Mouse (Mus musculus) layer of hippocampus, postnatal 10 days (tissue): ENCODE measurements around the gene Eps8l3. TPM values are rescaled to one million over a fixed set of nuclear protein-coding genes. Genes with fewer than 3 reads are reported as not detected.

Experiments
- DNase-seq, 2 experiments: peaks; one replicate each; pipeline ENCODE4 v3.0.0; 2021; ENCODE audit warnings: low spot score in 2 of 2
- total RNA-seq, 2 experiments: library from RNA; stranded (reverse); gene quantifications; 2 replicates each; pipeline ENCODE4 v1.2.3; 2021

Gene Eps8l3
- total RNA-seq, 2 experiments from 2014 or later, result not detected

GRCm38 (mm10) chr3:107895194-107895719 lies 18.2 kb downstream of the Eps8l3 start:
- no peak for DNase-seq

GRCm38 (mm10) chr3:107895720-107896569 lies 18.9 kb downstream of the Eps8l3 start, which contains the start of gene Gstm5:
Gstm5 (plus strand) TSS chr3:107895821.
- peak; percentile 77 to 88 for DNase-seq

GRCm38 (mm10) chr3:107898691-107899090 lies 21.7 kb downstream of the Eps8l3 start:
- no peak for DNase-seq

DNA sequence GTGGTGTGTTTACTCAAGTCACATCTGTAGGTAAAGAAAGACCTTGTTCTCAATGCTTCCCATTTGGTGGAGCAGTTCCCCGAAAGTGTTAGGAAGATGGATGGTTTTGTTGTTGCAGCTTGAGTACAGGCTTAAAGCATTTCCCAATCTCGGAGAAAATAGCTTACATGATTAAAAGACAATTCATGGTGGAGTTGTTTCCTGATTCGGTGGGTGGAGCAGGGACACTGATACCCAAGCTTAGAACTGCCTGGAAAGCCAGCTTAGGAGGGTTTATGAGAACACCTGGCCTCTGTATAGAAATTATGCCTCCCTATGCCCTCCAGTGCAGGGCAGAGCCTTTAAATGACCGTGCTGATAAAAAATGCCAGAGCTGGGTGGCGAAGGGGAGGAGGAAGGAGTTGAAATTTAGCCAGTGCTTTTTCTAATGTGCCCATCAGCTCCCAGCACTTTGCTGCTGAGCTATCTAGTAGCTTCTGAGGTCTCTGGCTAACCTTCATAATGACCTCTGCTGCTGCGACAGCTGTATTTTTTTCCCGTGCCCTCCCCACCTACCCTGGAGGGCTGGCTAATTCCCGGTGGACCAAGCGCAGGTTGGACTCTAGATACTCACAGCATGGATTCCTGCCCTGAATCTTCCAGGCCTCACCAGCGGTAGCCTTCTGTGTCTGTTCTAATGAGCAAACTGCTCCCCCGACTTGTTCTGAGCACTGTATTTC lies 24.1 kb downstream of the Eps8l3 start:
- DNase-seq, result no peak

- DNase-seq, result no peak
Observed at GRCm38 (mm10) chr3:107905942-107906341, 28.9 kb downstream of the Eps8l3 start.

DNA sequence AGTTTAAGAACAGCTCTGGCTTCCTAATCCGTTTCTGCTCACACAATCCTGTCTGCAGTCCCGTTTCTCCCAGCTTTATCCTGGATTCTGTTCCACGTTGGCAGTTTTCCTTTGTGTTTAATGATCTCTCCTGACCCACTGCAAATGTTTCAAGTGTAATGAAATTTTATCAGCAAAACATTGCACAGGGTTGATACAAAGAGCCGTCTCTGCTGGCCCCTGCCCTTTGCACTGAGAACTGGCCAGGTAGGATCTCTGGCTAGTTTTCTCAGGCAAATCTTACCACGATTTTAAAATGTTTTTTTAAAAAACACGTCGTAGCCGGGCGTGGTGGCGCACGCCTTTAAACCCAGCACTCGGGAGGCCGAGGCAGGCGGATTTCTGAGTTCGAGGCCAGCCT lies 39.6 kb downstream of the Eps8l3 start:
- no peak for DNase-seq

- DNase-seq, result no peak
Observed at GRCm38 (mm10) chr3:107917097-107917496, 40.1 kb downstream of the Eps8l3 start.

DNA sequence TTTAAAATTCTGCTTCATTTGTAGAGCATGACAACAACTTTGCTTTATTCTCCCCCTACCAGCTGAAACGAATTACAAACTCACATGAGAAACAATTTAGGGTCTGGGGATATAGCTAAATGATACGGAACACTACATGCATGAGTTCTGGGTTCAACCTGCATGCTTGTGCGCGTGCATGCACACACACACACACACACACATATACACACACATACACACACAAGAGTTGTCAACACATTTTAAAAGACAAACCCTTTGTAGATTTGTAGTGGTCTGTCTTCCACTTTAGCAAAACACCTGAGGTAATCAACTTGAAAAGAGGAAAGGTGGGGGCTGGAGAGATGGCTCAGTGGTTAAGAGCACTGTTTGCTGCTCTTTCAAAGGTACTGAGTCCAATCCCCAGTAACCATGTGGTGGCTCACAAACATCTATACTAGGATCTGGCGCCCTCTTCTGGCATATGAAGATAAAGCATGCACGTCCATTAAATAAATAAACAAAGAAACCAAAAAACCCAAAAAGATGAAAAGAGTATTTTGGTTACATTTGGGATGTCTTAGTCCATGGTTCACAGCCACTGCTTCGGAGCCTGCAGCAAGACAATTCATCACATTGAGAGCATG lies 40.9 kb downstream of the Eps8l3 start:
- peak; percentile 66 to 78 for DNase-seq

- no peak for DNase-seq
Observed at GRCm38 (mm10) chr3:107920348-107920747, 43.3 kb downstream of the Eps8l3 start.

DNA sequence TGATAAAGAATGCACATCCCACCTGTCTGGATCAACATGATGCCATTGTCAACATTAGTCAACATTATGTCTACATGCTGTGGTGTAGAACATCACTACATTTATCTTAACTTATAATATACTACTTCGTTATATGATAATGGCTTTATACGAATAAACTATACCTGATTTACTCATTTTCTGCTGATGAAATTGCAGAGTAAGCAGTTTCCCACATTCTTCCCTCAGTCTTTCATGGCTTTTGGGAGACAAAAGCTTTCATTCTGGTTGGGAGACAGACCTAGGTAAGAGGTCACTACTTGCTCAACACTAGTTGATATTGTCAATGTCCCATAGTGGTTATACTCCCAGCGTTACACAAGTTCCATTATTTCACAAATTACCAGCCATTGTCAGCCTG lies 48.3 kb downstream of the Eps8l3 start:
- DNase-seq, result no peak

GRCm38 (mm10) chr3:107927841-107928240 lies 50.8 kb downstream of the Eps8l3 start:
- DNase-seq, result no peak

DNA sequence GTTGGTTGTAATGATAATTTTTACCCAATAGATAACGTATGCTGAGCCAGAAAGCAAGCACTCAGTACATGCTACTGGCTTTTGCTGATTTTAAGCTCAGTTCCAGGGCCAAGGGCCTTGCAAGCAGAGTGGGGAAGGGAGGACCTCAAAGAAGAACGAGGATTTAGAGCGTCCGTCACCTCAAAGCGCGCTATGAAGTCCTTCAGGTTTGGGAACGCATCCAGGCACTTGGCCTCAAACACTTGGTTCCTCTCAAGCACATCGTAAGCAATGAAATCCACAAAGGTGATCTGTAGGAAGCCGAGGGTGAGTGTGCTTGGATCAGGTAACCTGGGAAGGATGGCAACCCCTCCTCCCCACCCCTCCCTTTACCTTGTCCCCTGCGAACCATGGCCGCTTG lies 51.7 kb downstream of the Eps8l3 start:
- no peak for DNase-seq

- DNase-seq, result no peak
Observed at GRCm38 (mm10) chr3:107929243-107929642, 52.2 kb downstream of the Eps8l3 start.

DNA sequence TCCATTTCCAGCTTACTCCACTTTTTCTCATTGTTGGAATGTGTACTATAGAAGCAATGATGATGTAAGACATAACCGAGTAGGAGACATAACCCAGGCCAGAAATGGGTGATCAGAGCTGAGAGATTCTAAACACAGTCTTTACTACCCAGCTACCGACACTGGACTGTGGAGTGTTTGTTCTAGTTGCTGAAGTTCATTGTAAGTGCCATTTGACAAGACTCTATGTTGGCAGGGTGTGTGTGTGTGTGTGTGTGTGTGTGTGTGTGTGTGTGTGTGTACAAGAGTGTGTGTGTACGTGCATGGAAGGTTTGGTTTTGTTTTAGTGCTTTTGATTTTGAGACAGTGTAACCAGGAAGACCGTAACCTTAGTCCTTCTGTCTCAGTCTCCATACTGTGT lies 52.7 kb downstream of the Eps8l3 start:
- no peak for DNase-seq

DNA sequence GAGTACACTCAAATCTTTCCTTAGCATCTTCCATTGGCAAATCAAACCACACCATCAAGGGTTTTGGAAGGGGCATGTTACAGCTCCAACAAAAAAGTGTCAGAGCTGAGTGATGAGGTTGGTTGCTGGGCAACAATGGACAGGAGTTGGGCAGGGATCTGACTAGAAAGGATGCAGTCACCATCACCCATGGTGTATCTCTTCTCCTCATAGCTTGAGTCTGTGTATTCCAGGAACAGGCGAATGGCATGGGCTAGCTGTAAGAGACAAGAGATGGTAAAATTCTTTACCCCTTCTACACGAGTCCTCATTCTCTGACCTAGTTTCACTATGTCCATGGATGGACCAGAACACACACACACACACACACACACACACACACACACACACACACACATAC lies 54.1 kb downstream of the Eps8l3 start:
- DNase-seq, result no peak

- DNase-seq, result peak; percentile 99
Observed at GRCm38 (mm10) chr3:107931670-107932069, 54.6 kb downstream of the Eps8l3 start, which contains the start of gene Gstm7. Gstm7 (minus strand) TSS chr3:107931817.

GRCm38 (mm10) chr3:107932128-107932527 lies 55.1 kb downstream of the Eps8l3 start:
- DNase-seq, result no peak

DNA sequence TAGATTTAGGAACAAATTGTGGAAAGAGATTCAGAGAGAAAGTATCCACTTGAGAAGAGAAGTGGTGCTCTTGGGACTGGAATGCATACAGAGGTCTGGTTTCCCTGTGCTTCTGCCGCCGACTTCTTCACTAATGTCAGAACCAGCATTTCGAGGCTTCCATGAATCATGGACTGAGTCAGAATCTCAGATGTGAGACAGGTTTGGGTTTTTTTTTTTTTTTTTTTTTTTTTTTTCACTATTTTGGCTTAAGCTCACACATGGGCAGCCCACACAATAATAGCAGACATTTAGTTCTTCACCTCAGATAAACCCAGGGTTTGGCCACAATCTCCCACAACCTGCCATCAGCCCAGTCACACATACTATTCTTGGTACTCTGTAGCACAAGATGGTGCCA lies 58.2 kb downstream of the Eps8l3 start:
- DNase-seq, result no peak

- DNase-seq, result no peak
Observed at GRCm38 (mm10) chr3:107935888-107936287, 58.9 kb downstream of the Eps8l3 start.

DNA sequence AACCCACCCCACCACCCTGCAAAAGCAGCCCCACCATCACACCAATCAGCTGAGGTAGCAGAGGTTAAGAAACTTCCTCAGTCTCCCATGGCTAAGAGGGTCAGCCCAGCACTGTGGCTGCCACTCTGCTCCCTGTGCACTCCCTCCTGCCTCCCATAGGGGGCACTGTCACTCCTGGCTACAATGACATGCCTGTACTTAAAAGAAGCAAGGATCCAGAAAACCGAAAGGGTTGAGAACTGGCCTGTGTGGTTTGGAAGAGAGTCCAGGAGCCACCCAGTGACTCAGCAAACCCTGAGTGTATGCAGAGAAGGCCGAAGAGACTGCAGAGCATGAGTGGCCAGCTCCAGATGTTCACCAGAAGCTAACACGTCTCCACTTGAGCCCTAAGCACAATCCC lies 62.4 kb downstream of the Eps8l3 start:
- peak; percentile 60 to 62 for DNase-seq

GRCm38 (mm10) chr3:107939830-107940229 lies 62.8 kb downstream of the Eps8l3 start:
- no peak for DNase-seq

GRCm38 (mm10) chr3:107940524-107940923 lies 63.5 kb downstream of the Eps8l3 start:
- no peak for DNase-seq
